Mouse (Mus musculus) spleen, adult 2 months (tissue): ENCODE measurements around the gene Slc16a6. TPM values are rescaled to one million over a fixed set of nuclear protein-coding genes. Genes with fewer than 3 reads are reported as not detected.

Experiments used
- DNase-seq, 2 experiments: peaks; one replicate each; pipeline versions ENCODE4 v3.0.0 to v3.0.0-alpha.2; 2012 to 2021; ENCODE audit warnings: low spot score in 2 of 2, low read depth in 1 of 2
- H3K27ac ChIP-seq: fragments of 200-500 bp; 2 replicates; pipeline ENCODE4 v1.5.1; 2012; ENCODE audit warnings: low read length, inconsistent platforms; ENCODE audit not compliant: insufficient read depth
- H3K27me3 ChIP-seq: fragments of 200-500 bp; 2 replicates; pipeline ENCODE4 v1.6.1; 2012; ENCODE audit warnings: mild to moderate bottlenecking, moderate library complexity, low read length, inconsistent platforms; ENCODE audit not compliant: control insufficient read depth, insufficient read depth
- H3K36me3 ChIP-seq: fragments of 200-500 bp; 2 replicates; pipeline ENCODE4 v1.6.1; 2012; ENCODE audit warnings: mild to moderate bottlenecking, low read length, inconsistent platforms; ENCODE audit not compliant: control insufficient read depth, insufficient read depth
- H3K4me1 ChIP-seq: fragments of 200-500 bp; 2 replicates; pipeline ENCODE4 v1.6.1; 2011; ENCODE audit warnings: inconsistent platforms; ENCODE audit not compliant: control insufficient read depth, insufficient read depth, insufficient read length
- H3K4me3 ChIP-seq: fragments of 200-500 bp; 2 replicates; pipeline ENCODE4 v1.5.1; 2011; ENCODE audit warnings: mild to moderate bottlenecking, inconsistent platforms; ENCODE audit not compliant: insufficient read depth, insufficient read length; ENCODE audit errors: extremely low read depth
- CTCF ChIP-seq: fragments of 200-500 bp; IDR thresholded peaks from 2 replicates; pipeline ENCODE4 v1.5.1; 2011; ENCODE audit warnings: mild to moderate bottlenecking, inconsistent platforms; ENCODE audit not compliant: insufficient read depth, insufficient read length, insufficient replicate concordance; ENCODE audit errors: extremely low read depth
- POLR2A ChIP-seq: fragments of 200-500 bp; IDR thresholded peaks from 2 replicates; pipeline ENCODE4 v1.6.1; 2011; ENCODE audit warnings: low read depth, low read length, inconsistent platforms
- WGBS: fragments of 180-500 bp; shearing (Covaris S2); methylation state at CpG from one replicate; pipeline ENCODE4 v1.1.7; 2018; 5-methylcytosine and 5-hydroxymethylcytosine counted together
- polyA plus RNA-seq: library from polyadenylated mRNA; depleted of rRNA; stranded (reverse); fragments of >200 nt; gene quantifications from 2 replicates; pipeline ENCODE4 v1.2.3, GENCODE M21; 2012

The Slc16a6 gene
- polyA plus RNA-seq, 1 experiment = 9.8 TPM

DNA sequence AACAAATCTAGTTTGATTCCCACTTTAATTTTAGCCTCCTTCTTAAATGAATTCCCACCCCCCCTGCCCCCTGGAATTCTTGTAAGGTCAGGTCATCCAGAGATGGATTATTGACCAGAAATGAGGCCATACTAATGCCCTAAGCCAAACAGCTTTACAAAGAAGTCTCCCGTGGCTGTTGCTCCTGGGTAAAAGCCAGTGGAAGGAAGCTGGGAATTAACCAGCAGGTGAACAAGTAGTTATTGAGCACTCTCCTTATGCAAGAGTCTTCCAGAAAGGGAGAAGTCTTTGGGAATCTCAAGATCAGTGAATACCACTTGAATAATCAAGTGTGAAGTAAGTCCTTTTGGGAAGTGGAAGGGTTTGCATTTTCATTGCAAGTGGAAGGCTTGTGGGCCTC is 13.7 kb upstream of the Slc16a6 start:
- H3K4me1 ChIP-seq = no peaks in the 10 kb centered on the region
- no peak for TF ChIP-seq POLR2A
- no peak for TF ChIP-seq CTCF
- no peak overlapping the region for H3K27ac ChIP-seq
- H3K27me3 ChIP-seq = no peaks in the 10 kb centered on the region
- no peaks in the 10 kb centered on the region for H3K36me3 ChIP-seq
- WGBS = 90% methylated on average over 1 of the region's 1 CpGs
- DNase-seq = no peak
- H3K4me3 ChIP-seq = no peak overlapping the region

DNA sequence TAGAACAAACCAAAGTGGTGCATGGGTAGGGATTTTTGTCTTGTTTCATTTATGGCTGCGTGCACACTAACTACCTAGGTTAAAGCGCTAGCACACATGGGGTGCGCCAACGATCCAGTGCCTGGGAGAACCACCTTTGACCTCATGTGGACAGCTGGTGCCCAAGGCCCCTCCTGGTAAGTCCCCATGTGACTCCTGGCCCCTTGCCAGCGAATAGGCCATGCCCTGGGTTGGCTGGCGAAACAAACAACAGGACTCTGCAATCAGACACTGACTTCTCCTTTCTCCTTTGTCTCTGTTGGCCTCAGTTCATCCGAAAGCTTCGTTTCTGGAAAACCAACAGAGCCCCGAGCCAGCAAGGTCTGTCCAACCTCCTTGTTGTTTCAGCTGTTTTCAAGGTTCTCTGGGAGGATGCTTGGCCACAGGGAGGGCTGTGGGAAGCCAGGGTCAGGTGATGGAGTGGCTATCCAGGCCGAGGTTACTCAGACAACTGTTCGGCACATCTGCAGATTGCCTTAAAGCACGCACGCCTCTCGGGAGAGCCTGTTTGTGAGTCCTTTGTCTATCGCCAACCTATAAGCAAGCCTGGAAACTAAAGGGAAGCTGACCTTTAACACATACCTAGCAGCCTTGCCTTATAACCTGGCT is 12.1 kb upstream of the Slc16a6 start:
- H3K36me3 ChIP-seq = no peaks in the 10 kb centered on the region
- DNase-seq = no peak
- WGBS = 93% methylated on average over 15 of the region's 15 CpGs
- H3K4me3 ChIP-seq = no peak overlapping the region
- no peak overlapping the region for H3K27ac ChIP-seq
- no peaks in the 10 kb centered on the region for H3K27me3 ChIP-seq
- TF ChIP-seq POLR2A (no peak), CTCF (no peak)
- no peaks in the 10 kb centered on the region for H3K4me1 ChIP-seq

DNA sequence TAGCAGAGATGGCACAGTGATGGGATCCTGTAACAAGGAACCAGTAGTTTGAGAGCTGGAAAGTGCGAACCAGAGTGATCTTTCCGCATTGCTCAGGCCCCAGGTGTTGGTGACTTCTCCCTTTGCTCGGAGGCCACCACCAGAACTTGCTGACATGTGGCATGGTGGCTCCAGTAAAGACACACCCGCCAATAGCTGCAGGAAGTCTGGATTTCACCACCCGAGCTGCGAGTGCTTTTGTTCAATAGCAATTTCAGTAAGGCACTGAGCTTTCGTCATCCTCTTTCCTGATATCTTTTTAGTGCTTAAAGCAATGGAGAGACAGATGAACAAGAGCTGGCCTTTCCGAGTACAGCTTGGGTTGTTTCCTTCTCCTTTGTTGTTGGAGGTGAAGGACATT is 7.0 kb upstream of the Slc16a6 start:
- H3K4me1 ChIP-seq = peaks cover 6% of the 10 kb centered on the region; the same call in 1 of the 2 replicates
- no peak overlapping the region for H3K4me3 ChIP-seq
- H3K27me3 ChIP-seq = no peaks in the 10 kb centered on the region
- no peak for DNase-seq
- no peaks in the 10 kb centered on the region for H3K36me3 ChIP-seq
- no peak overlapping the region for H3K27ac ChIP-seq
- TF ChIP-seq CTCF (no peak), POLR2A (no peak)
- WGBS = 48% methylated on average over 8 of the region's 8 CpGs

DNA sequence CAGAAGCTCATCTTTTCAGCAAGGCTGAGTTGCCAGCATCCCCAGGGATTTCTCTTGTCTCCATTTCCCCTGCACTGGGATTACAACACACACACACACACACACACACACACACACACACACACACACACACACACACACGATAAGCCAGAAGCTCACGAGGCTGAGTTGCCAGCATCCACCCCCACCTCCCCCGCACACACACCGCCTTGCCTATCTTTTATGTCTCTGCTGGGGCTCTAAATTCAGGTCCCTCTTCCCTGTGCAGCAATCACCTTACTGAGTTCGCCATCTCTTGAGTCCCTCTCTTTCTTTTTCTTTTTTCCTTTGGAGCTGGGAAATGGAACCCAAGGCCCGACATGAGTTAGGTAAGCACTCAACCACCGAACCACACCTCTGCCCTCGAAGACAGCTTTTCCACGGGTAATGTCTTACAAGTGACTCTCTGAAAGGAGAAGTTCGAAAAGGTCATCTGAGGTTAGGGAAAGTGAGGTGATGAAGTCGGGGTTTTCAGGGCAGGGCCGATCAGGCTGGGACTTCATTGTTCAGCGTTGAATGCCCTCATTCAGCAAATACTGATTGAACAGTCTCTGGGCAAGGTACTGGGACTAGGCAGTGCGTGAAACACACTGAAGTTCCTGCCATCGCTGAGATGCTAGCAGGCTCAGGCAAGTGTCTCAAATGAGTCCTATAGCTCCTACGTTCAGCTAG is 6.3 kb upstream of the Slc16a6 start:
- no peaks in the 10 kb centered on the region for H3K27me3 ChIP-seq
- no peak overlapping the region; the same call in 1 of the 2 replicates for H3K27ac ChIP-seq
- 29% methylated on average over 16 of the region's 16 CpGs for WGBS

DNA sequence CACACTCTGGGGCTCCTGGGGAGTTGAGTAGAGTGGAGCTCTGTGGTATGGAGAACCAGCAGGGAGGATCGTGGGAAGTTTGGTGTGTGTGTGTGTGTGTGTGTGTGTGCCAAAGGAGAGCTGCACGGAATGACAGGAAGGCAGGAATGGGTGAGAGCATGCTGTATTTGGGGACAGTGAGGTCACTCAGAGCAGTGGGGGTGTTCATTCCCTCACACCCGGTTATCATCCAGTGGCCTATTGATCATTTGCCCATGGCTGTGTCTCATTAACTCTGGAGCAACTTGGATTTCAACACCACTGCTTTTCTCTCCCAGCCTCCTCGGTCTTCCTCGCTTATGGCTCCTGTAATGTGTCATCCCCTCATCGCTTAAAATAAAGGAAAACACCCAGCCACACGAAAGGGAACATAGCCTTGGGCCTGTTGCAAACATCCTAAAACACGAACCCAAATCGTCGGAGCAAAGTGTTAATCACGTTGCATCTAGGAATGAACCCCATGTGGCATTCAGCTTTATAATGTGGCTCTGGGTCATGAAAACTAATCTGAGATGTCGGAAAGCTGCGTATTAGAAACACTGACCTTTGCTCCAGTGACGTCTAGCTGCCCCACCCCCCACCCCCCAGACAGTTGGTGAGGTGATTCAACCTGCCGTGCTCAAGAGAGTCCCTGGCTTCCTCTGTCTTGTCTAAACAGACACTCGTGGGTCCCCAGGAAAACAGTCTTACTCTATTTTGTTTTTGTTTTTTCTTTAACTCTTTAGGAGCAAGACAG is 4.4 kb upstream of the Slc16a6 start:
- DNase-seq = no peak
- H3K36me3 ChIP-seq = no peaks in the 10 kb centered on the region
- H3K4me3 ChIP-seq = no peak overlapping the region
- peaks cover 6% of the 10 kb centered on the region; the same call in 1 of the 2 replicates for H3K4me1 ChIP-seq
- H3K27ac ChIP-seq = no peak overlapping the region
- TF ChIP-seq POLR2A (no peak), CTCF (no peak)
- 87% methylated on average over 16 of the region's 16 CpGs for WGBS
- no peaks in the 10 kb centered on the region for H3K27me3 ChIP-seq

More for the DNA sequence above, 6.3 kb upstream of the Slc16a6 start:
- Histone ChIP-seq H3K36me3 (no peaks in the 10 kb centered on the region), H3K4me3 (no peak overlapping the region), H3K4me1 (peaks cover 6% of the 10 kb centered on the region; the same call in 1 of the 2 replicates)
- TF ChIP-seq POLR2A = no peak
- no peak for TF ChIP-seq CTCF
- DNase-seq = no peak

DNA sequence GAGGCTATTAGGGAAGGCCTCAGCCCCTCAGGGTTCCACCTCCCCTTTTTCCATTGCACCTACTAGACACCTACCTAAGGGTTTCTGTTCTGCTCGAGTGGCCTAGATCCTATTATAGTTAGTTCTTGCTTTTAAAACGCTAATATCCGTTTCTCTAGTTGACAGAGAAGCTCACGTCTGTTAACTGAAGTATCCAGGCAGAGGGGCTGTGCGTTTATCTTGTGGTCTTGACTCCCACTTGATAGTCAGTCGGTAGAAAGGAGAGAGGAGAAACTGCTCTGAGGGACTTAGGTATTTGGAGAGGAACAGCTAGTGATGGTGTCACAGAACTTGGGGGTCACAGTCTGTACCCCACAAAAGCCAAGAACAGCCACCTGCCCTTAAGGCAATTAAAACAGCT is 3.3 kb upstream of the Slc16a6 start:
- H3K4me3 ChIP-seq = no peak overlapping the region
- TF ChIP-seq POLR2A (no peak), CTCF (no peak)
- no peak for DNase-seq
- H3K36me3 ChIP-seq = no peaks in the 10 kb centered on the region
- WGBS = 62% methylated on average over 6 of the region's 6 CpGs
- H3K4me1 ChIP-seq = peaks cover 6% of the 10 kb centered on the region; the same call in 1 of the 2 replicates
- no peak overlapping the region for H3K27ac ChIP-seq
- no peaks in the 10 kb centered on the region for H3K27me3 ChIP-seq
